Mouse (Mus musculus) mouse trophoblast stem cell (cell line): ENCODE measurements around the gene Gss.

ENCODE experiments used
- in situ Hi-C, 2 experiments: fragments of 300-500 bp; cut with MseI, MboI; formaldehyde crosslinking; loops; 2 replicates in 1 of 2; 3 replicates in 1 of 2; pipeline ENCODE4 v1.15.1; 2025

The Gss gene

DNA sequence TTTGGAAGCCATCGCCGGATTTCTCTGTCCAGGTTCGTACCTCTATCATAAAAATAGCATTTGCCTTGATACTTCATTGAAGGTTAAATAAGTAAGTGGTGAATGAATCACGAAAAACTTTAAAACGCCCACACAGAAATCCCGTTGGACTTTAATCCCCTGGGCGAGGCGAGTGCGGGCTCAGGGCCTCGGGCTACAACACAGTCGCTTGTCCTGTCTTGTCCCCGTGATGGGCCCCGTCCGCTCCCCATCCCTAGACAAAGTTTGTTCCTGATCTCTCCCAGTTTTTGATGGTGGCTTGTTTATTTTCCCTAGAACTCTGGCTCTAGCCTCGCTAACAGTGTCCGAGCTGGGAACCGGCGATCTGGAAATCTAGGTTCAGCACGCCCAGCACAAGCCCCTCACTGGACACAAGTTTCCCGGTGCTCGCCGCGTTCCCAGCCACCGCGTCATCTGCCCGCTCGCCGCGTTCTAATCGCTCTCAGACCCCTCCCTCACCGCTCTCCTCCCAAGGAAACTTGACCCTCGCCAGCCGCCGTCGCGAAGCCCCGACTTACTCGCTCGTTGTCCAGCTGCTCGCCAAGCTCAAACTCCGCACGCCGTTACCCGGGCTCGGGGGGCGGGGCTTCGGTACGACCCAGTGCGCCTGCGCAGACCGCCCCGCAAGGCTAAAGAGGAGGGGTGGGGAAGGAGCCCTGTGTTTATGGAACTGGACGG is at the start of gene Gss:
Gene Gss, minus strand, starts transcription at position 674 of the 717 bp plus-strand sequence.
- in situ Hi-C loops: no loop called here

DNA sequence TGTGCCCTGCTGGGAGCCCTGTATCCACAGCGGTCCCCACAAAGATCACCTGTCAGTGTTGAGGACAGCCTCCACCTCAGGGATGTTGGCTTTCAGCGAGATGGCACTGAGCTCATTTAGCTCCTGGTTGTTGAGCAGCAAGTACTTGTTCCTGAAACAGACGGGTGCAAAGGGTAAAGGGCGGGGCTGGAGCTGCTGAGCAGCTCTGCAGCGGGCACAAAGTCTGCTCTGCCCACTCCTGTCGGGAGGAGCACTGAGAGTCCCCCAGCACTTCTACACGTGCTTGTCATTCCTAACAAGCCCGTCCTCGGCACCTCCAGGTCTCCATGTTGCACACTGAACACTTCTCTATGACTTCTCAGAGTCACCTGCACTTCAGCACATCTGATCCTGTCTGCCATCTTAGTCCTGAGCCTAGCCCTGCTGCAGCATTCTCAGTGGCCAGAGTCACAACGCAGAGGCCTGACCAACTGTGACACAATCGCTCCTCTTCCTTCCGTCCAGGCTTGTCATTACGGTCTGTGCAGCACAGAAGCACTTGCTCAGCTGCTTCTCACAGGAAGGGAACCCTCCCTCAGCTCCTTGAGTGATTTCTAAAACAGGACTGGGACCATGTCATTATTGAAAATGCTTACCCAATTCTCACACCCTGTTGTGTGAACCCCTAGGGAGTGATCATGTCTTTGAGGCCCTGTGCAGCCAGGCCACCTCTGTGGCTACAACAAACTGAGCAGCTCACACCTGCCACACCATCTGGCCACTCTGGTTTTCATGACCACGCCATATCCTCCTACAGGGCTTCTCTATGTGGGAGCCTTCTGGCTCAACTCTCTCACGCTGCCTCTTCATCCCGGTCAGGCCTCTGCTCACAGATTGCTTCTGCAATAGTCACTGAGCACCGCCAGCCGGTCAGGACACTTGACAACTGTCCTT is 49.2 kb upstream of the Gss start:
- in situ Hi-C loops: no loop called here

DNA sequence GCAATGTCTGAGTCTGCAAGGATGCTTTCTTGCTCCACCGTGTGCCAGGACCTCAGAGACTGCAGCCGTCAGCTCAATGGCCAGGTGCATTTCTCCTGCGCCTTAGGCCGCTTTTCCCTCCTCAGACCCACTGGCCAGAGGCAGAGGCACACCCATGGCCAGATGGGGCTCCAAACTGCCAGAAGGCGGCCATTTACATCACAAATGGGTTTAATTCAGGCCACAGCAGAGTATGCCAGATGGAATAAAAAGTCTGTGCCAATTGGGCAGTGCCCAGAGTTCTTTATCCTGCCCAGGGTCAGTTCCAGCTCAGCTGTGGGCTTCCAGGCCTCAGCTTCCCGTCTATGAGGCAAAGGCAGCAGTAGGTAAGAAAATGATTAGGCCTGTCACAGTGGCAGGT is 48.0 kb upstream of the Gss start:
- in situ Hi-C loops: no loop called here

DNA sequence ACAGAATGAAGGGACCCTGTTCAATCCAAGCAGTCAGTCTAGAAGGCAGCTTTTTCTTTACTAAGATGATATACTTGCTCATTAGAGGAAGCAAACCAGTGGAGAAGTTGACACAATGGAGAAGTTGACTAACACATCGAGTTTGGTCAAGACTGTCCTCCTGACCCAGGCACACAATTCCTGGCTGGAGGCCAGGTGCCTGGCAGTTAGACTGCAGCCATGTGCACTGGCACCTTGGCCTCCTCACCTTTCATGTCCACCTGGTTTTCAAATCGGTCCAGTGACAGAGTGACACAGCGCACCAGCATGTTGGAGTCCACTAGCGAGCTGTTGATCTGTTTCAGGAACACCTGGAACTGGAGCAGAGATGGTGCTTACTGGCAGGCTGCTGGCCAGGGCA is 44.8 kb upstream of the Gss start:
- in situ Hi-C loops: no loop called here

DNA sequence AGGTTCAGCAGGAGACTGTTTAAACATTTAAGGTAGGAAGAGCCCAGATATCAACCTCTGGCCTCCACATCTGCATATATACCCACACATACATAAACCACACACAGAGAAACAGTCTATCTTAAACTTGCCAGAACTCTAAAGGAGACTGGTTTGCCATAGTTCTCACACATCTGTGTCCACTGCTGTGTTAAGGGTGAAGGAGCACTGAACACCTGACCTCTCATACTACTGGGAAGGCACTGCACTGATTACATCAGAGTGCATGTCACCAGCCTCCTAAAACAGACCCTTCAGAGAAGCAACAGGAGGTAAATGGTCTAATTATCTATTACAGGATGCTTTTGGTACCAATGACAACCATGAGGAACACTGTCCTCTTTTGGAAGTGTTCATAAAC is 44.3 kb upstream of the Gss start:
- in situ Hi-C loops: no loop called here

DNA sequence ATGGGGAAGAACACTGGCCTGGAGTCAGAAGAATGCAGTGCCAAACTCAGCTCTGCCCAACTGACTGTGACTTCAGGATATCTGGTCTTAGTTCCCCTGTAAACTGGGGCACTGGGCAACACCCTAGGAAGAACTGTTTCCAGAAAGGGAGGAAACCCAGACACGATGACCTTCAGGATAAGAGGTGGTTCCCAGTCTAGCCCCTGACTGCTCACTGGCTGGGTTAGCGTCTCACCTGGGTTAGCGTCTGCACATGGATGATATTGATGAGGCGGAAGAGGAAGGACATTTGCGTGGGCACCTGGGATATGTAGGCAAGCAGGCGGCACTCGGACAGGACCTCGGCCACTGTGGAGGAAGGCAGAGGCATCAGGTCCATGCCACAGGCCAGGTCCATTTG is 43.4 kb upstream of the Gss start:
- in situ Hi-C loops: no loop called here

DNA sequence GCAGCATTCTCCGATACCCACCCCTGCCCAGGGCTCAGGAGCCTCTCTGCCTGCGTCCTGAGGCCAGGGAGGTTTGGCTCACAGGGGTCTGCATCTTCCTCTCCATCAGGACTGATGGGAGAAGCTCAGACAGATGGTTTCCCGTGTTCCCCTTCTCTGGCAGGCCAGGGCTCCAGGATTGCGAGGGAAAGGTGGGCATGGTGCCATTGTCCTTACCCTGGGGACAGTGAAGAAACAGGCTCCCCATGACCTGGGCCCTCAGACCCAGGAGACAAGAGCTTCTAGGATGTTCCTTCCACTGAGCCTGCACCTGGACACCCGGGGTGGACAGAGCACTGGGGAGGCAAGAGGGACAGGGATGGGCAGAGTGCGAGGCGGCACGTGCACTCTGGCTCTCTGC is 42.0 kb upstream of the Gss start:
- in situ Hi-C loops: no loop called here

DNA sequence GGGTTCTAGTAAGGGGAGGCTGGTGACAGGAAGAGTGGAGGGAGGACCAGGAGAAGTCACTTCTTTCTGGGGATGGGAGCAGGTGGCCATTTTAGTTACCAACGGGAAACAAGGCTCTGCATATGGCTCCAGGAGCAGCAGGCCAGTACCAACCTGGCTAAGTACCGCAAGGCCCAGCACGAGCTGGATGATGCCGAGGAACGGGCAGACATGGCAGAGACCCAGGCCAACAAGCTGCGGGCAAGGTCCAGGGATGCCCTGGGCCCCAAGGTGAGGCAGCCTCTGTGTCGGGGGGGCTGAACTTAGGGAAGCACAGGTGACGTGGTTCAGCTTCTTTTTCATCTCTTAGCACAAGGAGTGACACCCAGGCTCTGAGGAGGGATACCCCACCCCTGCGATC is 41.1 kb upstream of the Gss start:
- in situ Hi-C loops: no loop called here

DNA sequence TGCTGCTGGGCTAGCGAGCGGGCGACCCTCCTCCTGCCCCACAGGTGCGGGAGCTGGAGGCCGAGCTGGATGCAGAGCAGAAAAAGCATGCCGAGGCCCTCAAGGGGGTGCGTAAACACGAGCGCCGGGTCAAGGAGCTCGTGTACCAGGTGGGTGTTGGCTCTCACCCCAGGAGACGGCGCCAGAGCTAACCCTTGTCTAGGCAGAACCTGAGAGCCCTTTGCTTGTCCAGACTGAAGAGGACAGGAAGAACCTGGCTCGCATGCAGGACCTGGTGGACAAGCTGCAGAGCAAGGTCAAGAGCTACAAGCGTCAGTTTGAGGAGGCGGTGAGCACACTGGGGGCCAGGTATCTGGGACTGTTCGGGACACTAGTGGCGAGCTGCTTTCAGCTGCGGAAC is 40.5 kb upstream of the Gss start:
- in situ Hi-C loops: no loop called here

DNA sequence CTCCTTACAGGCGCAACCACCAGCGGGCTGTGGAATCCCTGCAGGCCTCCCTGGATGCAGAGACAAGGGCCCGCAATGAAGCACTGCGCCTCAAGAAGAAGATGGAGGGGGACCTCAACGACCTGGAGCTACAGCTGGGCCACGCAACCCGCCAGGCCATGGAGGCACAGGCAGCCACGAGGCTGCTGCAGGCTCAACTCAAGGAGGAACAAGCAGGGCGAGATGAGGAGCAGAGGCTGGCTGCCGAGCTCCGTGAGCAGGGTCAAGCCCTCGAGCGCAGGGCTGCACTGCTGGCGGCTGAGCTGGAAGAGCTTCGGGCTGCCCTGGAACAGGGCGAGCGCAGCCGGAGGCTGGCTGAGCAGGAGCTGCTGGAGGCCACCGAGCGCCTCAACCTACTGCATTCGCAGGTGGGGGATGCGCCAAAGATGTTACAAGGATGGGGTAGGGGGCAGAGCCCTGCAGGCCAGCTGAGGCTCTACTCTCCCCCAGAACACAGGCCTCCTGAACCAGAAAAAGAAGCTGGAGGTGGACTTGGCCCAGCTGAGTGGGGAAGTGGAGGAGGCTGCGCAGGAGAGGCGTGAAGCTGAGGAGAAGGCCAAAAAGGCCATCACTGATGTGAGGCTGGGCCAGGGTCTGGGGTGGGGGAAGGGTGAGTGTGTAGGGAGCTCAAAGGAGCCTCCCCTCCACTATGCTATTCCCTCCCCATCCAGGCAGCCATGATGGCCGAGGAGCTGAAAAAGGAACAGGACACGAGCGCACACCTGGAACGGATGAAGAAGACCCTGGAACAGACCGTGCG is 39.7 kb upstream of the Gss start:
- in situ Hi-C loops: no loop called here

DNA sequence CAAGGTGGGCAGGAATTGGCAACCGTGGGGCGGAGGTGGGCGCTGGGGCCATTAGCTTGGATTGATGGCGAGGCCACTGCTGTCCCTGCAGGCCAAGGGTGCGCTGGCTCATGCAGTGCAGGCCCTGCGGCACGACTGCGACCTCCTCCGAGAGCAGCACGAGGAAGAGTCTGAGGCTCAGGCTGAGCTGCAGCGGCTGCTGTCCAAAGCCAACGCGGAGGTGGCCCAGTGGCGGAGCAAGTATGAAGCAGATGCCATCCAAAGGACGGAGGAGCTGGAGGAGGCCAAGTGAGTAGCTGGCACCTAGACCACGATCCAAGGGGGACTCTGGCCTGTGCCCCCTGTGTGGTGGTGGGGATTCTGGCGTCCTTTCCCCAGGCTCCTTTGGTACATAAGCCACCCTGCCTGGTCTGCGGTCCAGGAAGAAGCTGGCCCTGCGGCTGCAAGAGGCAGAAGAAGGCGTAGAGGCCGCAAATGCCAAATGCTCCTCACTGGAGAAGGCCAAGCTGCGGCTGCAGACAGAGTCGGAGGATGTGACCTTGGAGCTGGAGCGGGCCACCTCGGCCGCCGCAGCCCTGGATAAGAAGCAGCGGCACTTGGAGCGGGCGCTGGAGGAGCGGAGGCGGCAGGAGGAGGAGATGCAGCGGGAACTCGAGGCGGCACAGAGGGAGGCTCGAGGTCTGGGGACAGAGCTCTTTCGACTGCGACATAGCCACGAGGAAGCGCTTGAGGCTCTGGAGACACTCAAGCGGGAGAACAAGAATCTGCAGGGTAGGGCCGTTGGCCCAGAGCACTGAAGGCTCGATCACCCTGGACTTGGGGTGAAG is 38.2 kb upstream of the Gss start:
- in situ Hi-C loops: no loop called here

DNA sequence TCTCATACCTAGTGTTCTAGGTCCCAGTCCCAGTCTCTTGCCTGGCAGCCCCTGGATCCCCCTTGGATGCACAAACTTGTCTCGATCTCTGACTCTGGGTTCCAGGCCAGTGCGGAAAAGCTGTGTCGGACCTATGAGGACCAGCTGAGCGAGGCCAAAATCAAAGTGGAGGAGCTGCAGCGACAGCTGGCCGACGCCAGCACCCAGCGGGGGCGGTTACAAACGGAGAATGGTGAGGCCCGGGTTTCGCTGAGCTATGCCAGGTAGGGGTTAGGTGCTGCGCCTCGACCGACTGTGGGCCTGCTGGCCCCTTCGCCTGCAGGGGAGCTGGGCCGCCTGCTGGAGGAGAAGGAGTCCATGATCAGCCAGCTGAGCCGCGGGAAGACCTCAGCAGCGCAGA is 37.5 kb upstream of the Gss start:
- in situ Hi-C loops: no loop called here

DNA sequence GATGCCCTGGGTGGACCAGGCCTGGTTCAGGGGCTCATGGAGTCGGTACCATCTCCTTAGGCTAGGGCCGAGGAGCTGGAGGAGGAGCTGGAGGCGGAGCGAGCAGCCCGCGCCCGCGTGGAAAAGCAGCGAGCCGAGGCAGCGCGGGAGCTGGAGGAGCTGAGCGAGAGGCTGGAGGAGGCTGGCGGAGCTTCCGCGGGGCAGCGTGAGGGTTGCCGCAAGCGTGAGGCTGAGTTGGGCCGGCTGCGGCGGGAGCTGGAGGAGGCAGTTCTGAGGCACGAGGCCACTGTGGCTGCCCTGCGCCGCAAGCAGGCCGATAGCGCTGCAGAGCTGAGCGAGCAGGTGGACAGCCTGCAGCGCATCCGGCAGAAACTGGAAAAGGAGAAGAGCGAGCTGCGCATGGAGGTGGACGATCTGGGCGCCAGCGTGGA is 36.6 kb upstream of the Gss start:
- in situ Hi-C loops: no loop called here

DNA sequence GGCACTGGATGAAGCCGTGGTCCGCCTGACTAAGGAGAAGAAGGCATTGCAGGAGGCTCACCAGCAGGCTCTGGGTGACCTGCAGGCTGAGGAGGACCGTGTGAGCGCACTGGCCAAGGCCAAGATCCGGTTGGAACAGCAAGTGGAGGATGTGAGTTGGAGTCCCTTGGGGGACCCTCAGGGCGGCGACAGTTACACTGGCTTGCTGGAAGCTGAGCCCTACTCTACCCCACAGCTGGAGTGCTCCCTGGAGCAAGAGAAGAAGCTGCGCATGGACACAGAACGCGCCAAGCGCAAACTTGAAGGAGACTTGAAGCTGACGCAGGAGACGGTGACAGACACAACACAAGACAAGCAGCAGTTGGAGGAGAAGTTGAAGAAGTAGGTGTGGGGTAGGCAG is 35.9 kb upstream of the Gss start:
- in situ Hi-C loops: no loop called here

DNA sequence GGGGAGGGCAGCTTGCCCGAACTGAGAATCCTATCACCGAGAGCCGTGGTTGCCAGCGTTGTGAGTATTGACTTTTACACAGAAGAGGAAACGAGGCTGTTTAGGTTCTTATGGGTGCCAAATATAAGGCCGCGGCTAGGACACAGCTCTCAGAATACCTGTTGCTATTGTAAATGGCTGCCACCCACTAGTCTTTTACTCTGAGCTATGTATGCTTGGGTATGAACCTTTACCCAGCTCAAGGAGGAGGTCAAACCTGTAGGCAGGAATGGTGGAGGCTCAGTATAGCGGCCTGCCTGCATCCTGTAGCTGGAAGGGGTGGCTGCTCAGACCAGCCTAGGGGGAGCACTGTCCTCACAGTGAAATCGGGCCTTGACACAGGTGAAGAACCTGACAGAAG is 35.5 kb upstream of the Gss start:
- in situ Hi-C loops: no loop called here

DNA sequence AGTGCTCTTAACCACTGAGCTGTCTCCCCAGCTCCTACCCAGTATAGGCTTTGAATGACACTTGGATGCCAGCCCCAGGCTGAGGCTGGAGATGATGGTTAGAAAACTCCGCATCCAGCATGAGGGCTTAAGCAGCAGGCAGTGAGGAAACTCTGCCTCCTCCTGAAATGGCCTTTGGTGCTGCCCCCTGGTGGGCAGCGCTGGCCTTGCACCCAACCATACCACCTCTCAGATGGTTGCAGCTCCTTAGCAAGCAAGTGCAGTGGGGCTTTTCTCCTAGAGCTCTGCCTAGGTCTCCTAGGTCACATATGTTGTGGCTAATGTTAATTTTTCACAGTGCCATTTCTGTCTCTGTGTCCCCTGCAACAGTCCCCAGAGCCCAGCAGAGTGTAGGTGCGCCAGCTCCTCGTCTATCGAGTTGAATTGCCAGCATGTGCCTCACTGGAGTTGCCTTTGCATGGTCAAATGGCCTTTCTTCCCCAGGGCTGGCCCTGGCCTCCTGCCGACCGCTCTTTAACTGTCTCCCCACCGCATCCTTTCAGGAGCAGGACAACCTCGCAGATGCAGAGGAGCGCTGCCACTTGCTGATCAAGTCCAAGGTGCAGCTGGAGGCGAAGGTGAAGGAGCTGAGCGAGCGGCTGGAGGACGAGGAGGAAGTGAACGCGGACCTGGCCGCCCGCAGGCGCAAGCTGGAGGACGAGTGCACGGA is 34.6 kb upstream of the Gss start:
- in situ Hi-C loops: no loop called here

DNA sequence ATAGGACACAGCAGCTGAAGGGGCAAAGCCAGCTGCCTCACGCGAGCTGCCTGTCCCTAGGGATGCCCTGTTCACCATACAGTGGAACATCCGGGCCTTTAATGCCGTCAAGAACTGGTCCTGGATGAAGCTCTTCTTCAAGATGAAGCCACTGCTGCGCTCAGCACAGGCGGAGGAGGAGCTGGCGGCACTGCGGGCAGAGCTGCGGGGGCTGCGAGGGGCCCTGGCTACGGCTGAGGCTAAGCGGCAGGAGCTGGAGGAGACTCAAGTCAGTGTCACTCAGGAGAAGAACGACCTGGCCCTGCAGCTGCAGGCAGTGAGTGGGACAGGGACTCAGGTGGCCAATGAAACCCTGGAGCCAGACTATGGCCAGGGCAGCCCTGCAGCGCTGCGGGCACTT is 33.7 kb upstream of the Gss start:
- in situ Hi-C loops: no loop called here

DNA sequence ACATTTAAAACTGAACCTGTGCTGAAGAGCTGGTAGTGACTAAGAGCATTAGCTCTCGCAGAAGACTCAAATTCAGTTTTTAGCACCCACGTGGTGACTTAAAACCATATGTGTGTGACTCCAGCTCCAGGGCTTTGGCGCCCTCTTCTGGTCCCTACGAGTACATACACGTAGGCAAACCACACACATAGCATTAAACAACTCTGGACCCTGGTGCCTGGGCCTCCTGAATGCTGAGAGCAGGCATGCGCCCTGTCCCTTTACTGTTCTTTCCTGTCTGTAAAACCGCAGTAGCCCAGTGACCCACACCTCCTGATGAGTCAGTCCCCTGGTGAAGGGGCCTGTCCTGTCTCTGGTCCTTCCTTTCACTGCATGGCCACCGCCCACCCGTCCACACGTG is 32.1 kb upstream of the Gss start:
- in situ Hi-C loops: loop anchor here (5.0 kb wide), 2 partner anchors 107 to 112 kb away; partner anchors contain the start of genes Acss2 (in 1 of the 2) and Ggt7 (in 1 of the 2)

DNA sequence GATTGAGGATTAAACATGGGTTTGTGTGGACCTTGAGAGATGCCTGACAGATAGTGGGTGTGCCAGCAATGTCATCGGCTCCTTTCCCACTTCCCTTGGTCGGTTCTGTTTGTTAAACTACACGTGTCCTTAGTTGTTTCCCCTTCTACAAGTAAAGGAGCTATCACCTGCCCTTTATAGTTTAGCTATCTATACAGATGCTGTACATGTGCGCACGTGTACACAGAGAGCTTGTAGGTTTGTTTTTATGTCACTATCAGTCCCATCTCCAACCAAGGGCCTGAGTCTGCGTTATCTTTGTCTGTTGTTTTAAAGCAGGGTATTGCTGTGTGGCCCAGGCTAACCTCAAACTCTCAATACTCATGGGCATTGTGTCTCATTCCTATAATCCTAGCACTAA is 31.4 kb upstream of the Gss start:
- in situ Hi-C loops: loop anchor here (5.0 kb wide), 2 partner anchors 107 to 112 kb away; partner anchors contain the start of genes Acss2 (in 1 of the 2) and Ggt7 (in 1 of the 2)

DNA sequence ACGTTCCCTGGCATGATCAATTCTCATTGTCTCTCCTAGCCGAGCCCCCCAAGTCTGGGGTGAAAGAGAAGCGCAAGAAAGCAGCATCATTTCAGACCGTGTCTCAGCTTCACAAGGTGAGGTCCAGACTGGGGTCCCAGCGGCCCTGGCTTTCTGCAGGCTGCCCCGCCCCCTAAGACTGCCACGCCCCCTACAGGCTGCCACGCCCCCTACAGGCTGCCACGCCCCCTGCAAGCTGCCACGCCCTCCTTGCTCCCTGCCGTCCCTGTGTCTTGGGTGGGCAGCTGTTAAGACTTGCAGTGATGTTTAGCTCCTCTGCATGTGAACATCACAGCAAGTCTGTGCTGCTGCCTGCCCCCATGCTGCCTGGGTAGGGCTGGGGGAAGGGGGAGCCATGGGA is 30.0 kb upstream of the Gss start:
- in situ Hi-C loops: loop anchor here (5.0 kb wide), 2 partner anchors 105 to 110 kb away; partner anchors contain the start of genes Acss2 (in 1 of the 2) and Ggt7 (in 1 of the 2)
